Mouse (Mus musculus) retina, embryonic 14.5 days (tissue): ENCODE measurements at regions not wholly inside any gene's neighbourhood (a gene's known extent, or its start where the extent isn't known, plus 50 kb on each side); places are given as distances from the start of the nearest gene placed in this dataset.

Experiments
- DNase-seq: peaks from one replicate; pipeline ENCODE4 v3.0.0-alpha.2; 2015; ENCODE audit warnings: low spot score

- DNase-seq, result no peak
Observed at GRCm38 (mm10) chr1:159034952-159035351, 54.7 kb upstream of the Pappa2 start.

- no peak for DNase-seq
Observed at GRCm38 (mm10) chr1:159036371-159036770, 56.1 kb upstream of the Pappa2 start.

- DNase-seq, result no peak
Observed at GRCm38 (mm10) chr1:159045870-159046385, 65.6 kb upstream of the Pappa2 start.

GRCm38 (mm10) chr1:159065024-159065423, 84.7 kb upstream of the Pappa2 start:
- DNase-seq, result no peak

- no peak for DNase-seq
Observed at GRCm38 (mm10) chr1:159099205-159099604, 118.9 kb upstream of the Pappa2 start.

- DNase-seq, result no peak
Observed at GRCm38 (mm10) chr1:159122201-159122600, 109.9 kb upstream of the Cop1 start.

GRCm38 (mm10) chr1:159124874-159125273, 107.2 kb upstream of the Cop1 start:
- no peak for DNase-seq

- DNase-seq, result peak; percentile 91
Observed at GRCm38 (mm10) chr1:159135301-159135700, 96.8 kb upstream of the Cop1 start.

- no peak for DNase-seq
Observed at GRCm38 (mm10) chr1:159147788-159148497, 84.2 kb upstream of the Cop1 start.

- DNase-seq, result no peak
Observed at GRCm38 (mm10) chr1:159148498-159149187, 83.5 kb upstream of the Cop1 start.

GRCm38 (mm10) chr1:159149207-159149606, 82.9 kb upstream of the Cop1 start:
- DNase-seq, result no peak

- DNase-seq, result no peak
Observed at GRCm38 (mm10) chr1:159149721-159150120, 82.4 kb upstream of the Cop1 start.

GRCm38 (mm10) chr1:159150351-159150750, 81.8 kb upstream of the Cop1 start:
- no peak for DNase-seq

GRCm38 (mm10) chr1:159156428-159156827, 75.7 kb upstream of the Cop1 start:
- no peak for DNase-seq

- no peak for DNase-seq
Observed at GRCm38 (mm10) chr1:159160035-159160960, 71.8 kb upstream of the Cop1 start.

- no peak for DNase-seq
Observed at GRCm38 (mm10) chr1:159163113-159163885, 68.8 kb upstream of the Cop1 start.

- DNase-seq, result no peak
Observed at GRCm38 (mm10) chr1:159182031-159182430, 50.1 kb upstream of the Cop1 start.
